Mouse (Mus musculus): ENCODE results near the gene Zfp2.

GRCm38 (mm10) chr11:50914461-50914860 is 1.5 kb downstream of the Zfp2 start:
- no peak for TF ChIP-seq ZNF384 (IDR thresholded peaks at IDR 0.05; ENCODE audit: low read depth, low read length)
- TF ChIP-seq HCFC1 (IDR thresholded peaks at IDR 0.05; ENCODE audit: borderline replicate concordance, insufficient read depth, low read length) = no peak
- TF ChIP-seq CHD2 (IDR thresholded peaks at IDR 0.05; ENCODE audit: low read depth, low read length) = no peak
- no peak for TF ChIP-seq MAFK (IDR thresholded peaks at IDR 0.05; ENCODE audit: insufficient read depth, low read depth, low read length)
- TF ChIP-seq ZC3H11A (IDR thresholded peaks at IDR 0.05; ENCODE audit: borderline replicate concordance, low read depth, low read length) = no peak
